Mouse (Mus musculus): ENCODE data around the gene Stk10. TPM values are rescaled to one million over a fixed set of nuclear protein-coding genes. Genes with fewer than 3 reads are reported as not detected.
"Not testable (repeated sequence)": the region's sequence is repeated elsewhere in the genome, so short reads cannot be mapped to it uniquely, and the experiment has no call there.

Gene Stk10
- polyA plus RNA-seq, 1 experiment, result 5.7 TPM

DNA sequence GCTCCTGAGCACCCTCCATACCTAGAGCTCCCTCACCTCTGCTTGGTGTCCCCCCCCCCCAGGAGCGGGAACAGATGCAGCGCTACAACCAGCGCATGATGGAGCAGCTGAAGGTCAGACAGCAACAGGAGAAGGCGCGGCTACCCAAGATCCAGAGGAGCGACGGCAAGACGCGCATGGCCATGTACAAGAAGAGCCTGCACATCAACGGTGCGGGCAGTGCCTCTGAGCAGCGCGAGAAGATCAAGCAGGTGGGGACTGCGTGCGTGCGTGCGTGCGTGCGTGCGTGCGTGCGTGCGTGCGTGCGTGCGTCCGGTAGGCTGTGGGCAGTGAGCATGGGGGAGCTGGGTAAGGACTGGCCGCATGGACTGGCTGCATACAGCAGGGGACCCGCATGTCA lies 81.4 kb downstream of the Stk10 start:
- TF ChIP-seq POLR2A (IDR thresholded peaks at IDR 0.05; ENCODE audit: borderline replicate concordance, extremely low read depth, insufficient read depth, insufficient read length, poor library complexity, severe bottlenecking) (no peak), CTCF (IDR thresholded peaks at IDR 0.05; ENCODE audit: borderline replicate concordance, extremely low read depth, insufficient read depth, insufficient read length) (no peak)
- DNase-seq (ENCODE audit: low read depth), result no peak

DNA sequence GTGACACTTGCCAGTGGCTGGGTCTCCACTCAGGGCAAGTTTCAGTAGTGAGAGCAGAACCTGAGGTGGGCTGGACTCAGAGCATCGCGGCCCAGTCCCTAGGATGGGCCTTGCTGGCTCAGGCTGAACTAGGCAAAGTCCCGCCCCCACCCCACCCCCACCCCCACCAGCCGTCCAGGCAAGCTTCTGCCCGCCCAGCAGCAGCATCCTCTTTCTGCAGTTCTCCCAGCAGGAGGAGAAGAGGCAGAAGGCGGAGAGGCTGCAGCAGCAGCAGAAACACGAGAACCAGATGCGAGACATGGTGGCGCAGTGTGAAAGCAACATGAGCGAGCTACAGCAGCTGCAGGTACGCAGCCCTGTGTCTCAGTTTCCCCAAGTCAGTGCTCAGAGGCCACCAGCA lies 82.5 kb downstream of the Stk10 start:
- DNase-seq (ENCODE audit: low read depth), result peak; percentile 24
- TF ChIP-seq POLR2A (IDR thresholded peaks at IDR 0.05; ENCODE audit: borderline replicate concordance, extremely low read depth, insufficient read depth, insufficient read length, poor library complexity, severe bottlenecking) (no peak), CTCF (IDR thresholded peaks at IDR 0.05; ENCODE audit: borderline replicate concordance, extremely low read depth, insufficient read depth, insufficient read length) (no peak)

DNA sequence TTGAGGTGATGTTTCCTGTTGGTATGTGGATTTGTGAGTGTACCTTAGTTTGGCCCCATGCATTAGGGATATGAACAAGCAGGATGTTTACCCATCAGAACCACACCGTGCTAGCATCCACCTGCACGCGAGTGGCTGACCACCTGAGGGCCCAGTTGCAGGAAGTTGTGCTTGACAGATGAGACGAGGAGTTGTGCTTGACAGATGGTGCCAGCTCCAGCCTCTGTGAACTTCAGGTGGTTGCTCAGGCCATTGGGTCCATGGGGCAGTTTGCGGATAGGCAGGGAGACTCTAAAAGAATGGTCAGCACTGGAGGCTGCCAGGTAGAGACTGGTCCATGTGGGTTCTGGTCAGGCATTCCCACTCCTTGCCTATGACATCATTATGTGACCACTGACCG lies 83.0 kb downstream of the Stk10 start:
- DNase-seq (ENCODE audit: low read depth), result no peak
- TF ChIP-seq CTCF (IDR thresholded peaks at IDR 0.05; ENCODE audit: borderline replicate concordance, extremely low read depth, insufficient read depth, insufficient read length) (no peak), POLR2A (IDR thresholded peaks at IDR 0.05; ENCODE audit: borderline replicate concordance, extremely low read depth, insufficient read depth, insufficient read length, poor library complexity, severe bottlenecking) (no peak)

DNA sequence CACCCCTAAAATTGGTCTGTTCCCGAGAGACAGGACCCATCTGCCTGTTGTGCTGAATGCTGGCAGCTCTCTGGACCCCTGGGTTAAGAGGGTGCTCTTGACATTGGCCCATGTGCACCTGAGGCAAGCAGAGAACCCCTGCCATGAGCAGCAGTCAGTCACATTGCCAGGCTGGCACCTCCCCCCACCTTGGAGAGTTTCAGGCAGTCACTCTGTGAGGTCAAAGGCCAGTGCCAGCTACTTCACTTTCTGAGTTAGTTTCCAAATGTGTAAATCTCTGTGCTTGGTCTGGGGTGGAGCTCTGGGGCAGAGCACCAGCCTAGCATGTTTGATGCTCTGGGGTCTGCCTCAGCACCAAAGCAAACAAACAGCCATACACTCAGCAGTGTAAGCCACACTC lies 84.9 kb downstream of the Stk10 start:
- no peak for DNase-seq (ENCODE audit: low read depth)
- TF ChIP-seq CTCF (IDR thresholded peaks at IDR 0.05; ENCODE audit: borderline replicate concordance, extremely low read depth, insufficient read depth, insufficient read length) (no peak), POLR2A (IDR thresholded peaks at IDR 0.05; ENCODE audit: borderline replicate concordance, extremely low read depth, insufficient read depth, insufficient read length, poor library complexity, severe bottlenecking) (no peak)

DNA sequence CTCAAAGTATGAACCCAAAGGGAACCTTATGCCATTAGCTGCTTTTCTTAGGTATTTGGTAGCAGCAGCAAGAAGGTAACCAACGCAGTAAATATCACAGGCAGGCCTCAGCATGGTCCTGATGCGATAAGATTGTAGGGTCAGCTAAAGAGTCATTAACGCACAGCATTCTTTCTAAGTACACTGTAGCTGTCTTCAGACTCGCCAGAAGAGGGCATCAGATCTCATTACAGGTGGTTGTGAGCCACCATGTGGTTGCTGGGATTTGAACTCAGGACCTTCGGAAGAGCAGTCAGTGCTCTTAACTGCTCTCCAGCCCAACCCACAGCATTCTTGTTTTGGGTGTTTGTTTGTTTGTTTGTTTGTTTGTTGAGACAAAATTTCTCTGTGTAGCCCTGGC lies 85.5 kb downstream of the Stk10 start:
- DNase-seq (ENCODE audit: low read depth), result not testable (repeated sequence)

DNA sequence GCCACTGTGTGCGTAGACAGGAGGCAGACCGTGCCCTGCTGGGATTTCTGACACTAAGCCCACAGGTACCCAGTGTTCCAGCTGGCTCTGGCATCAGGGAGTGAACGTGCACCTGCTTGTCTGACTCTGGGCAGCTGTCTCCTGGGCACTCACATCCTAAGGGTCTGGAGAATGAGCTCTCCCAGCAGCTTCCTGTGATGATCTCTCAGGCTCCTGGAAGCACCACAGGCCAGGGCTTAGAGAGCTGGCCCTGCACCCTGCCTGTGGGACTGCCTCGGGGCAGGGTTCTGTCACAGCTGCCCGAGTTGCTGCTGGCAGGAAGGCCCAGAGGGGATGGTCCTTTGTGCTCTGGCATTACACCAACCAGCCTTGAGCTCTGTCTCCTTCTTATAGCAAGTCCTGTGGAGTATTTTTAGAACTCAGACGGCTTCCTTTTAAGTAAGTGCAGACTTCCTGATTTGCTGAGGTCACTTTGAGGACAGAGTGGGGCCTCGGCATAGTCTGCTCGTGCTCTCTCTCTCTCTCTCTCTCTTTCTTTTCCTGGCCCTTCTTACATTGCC lies 86.2 kb downstream of the Stk10 start:
- peak; percentile 52 for DNase-seq (ENCODE audit: low read depth)
- TF ChIP-seq POLR2A (IDR thresholded peaks at IDR 0.05; ENCODE audit: borderline replicate concordance, extremely low read depth, insufficient read depth, insufficient read length, poor library complexity, severe bottlenecking), result no peak
- TF ChIP-seq CTCF (IDR thresholded peaks at IDR 0.05; ENCODE audit: borderline replicate concordance, extremely low read depth, insufficient read depth, insufficient read length), result no peak

DNA sequence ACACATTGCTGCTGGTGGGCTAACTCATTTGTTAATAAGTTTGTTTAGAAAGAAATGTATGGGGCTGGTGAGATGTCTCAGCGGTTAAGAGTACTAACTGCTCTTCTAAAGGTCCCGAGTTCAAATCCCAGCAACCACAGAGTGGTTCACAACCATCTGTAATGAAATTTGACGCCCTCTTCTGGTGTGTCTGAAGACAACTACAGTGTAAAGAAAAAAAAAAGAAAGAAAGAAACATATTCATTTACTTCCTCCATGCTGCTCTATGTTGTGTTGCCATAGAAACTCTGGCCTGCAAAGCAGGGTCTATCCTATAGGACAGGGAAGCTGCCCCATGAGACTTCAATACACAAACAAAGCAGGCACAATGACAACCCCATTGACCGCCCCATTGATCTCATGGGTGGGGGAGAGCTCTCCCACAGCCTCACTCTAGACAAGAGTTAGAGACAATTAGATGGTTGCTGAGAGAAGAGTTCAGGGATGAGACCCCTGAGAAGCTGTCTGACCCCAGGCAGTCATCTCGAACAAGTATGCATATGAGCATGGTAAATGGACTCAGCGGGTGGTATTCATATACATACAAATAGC lies 86.9 kb downstream of the Stk10 start:
- DNase-seq (ENCODE audit: low read depth), result no peak
- TF ChIP-seq CTCF (IDR thresholded peaks at IDR 0.05; ENCODE audit: borderline replicate concordance, extremely low read depth, insufficient read depth, insufficient read length), result no peak
- no peak for TF ChIP-seq POLR2A (IDR thresholded peaks at IDR 0.05; ENCODE audit: borderline replicate concordance, extremely low read depth, insufficient read depth, insufficient read length, poor library complexity, severe bottlenecking)

DNA sequence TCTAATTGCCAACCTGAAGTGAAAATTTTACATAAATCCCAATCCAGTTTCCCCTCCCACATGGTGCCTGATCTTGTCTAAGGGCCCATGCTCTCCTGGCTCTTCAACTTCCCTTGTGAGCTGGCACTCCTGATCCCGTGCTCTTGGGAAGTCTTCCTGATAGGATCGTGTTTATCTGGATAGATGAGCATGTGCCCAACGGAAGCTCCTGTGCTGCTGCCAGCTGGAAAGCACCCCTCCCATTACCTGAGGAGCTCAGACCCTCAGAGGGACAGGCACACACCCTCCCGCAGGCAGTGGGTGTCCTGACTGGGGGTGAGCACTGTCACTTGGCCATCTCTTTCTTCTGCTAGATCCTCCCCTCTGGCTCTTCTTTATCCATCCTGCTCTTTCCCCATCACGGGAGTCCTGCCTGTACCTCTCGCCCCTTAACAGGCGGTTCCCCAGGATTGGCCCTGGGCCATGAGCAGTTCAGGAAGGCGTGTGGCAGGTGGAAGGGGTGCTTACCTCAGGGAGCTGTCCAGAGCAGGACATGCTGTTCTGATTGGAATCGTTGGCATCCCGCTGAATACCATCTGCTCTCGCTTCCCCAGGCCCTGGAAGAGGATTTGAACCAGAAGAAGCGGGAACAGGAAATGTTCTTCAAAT lies 88.8 kb downstream of the Stk10 start:
- no peak for DNase-seq (ENCODE audit: low read depth)
- no peak for TF ChIP-seq POLR2A (IDR thresholded peaks at IDR 0.05; ENCODE audit: borderline replicate concordance, extremely low read depth, insufficient read depth, insufficient read length, poor library complexity, severe bottlenecking)
- no peak for TF ChIP-seq CTCF (IDR thresholded peaks at IDR 0.05; ENCODE audit: borderline replicate concordance, extremely low read depth, insufficient read depth, insufficient read length)

DNA sequence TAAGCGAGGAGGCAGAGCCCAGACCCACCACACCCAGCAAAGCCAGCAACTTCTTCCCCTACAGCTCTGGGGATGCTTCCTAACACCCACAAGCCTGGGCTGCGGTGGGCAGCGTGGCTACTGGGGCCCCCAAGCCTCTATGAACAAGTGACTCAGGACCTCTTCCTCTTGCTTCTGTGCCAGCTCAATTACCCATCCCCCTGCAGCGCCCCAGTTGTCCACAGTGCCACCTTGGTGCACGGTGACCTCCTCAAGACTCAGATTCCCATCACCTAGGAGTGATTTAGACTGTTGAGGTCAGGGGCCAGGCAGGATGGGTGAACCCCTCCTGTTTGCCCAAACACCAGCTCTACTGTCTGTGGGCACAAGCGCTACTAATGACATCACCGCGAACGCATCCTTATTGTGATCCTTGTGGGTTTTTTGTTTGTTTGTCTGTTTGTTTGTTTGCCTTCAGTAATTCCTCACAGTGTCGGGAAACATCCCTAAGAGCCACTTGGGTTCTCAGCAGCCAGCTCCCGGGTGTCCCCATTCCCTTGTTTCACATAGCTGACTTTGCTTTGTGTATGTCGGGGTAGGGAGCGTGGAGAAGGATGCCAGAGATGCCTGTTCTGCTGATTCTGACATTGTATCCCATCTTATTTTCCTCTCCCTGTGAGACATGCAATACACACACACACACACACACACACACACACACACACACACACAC lies 89.5 kb downstream of the Stk10 start:
- DNase-seq (ENCODE audit: low read depth), result no peak
- no peak for TF ChIP-seq POLR2A (IDR thresholded peaks at IDR 0.05; ENCODE audit: borderline replicate concordance, extremely low read depth, insufficient read depth, insufficient read length, poor library complexity, severe bottlenecking)
- no peak for TF ChIP-seq CTCF (IDR thresholded peaks at IDR 0.05; ENCODE audit: borderline replicate concordance, extremely low read depth, insufficient read depth, insufficient read length)

DNA sequence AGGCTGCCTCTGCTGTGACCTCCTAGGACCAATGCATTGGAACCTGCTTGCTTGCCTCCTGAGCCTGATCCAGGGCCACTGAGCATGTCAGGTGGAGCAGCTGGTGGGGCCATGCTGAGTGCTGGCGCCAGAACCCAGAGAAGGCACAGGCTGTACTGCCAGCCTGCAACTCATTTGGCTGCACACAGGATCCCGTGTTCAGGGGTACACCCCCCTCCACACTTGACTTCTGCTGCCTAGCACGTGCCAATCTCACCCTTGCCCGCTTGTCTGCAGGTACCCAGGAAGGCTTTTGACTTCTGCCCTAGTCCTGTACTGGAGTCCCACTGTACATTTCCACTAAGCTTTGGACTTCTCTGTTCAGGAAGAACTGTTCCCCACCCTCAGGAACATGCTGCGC lies 90.1 kb downstream of the Stk10 start:
- DNase-seq (ENCODE audit: low read depth), result peak; percentile 75
- TF ChIP-seq POLR2A (IDR thresholded peaks at IDR 0.05; ENCODE audit: borderline replicate concordance, extremely low read depth, insufficient read depth, insufficient read length, poor library complexity, severe bottlenecking) (no peak), CTCF (IDR thresholded peaks at IDR 0.05; ENCODE audit: borderline replicate concordance, extremely low read depth, insufficient read depth, insufficient read length) (no peak)

DNA sequence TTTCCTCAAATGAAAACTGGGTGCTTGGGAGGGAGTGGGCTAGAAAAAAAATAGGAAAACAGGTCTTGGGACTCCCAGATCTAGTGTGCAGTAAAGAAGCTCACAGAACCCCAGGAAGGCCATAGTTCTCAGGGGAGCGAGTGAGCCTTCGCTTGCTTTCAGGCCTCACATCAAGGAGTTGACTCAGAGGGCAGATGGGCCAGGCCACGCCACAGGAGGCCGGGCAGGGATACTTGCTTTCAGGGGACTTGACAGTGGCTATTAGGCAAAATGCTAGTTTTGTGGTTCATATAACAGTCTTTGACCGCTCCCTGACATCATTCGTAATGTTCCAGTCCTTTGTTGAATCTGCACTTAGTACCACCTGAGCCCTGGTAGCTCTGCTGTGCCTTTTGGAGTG lies 90.8 kb downstream of the Stk10 start:
- TF ChIP-seq CTCF (IDR thresholded peaks at IDR 0.05; ENCODE audit: borderline replicate concordance, extremely low read depth, insufficient read depth, insufficient read length) (no peak), POLR2A (IDR thresholded peaks at IDR 0.05; ENCODE audit: borderline replicate concordance, extremely low read depth, insufficient read depth, insufficient read length, poor library complexity, severe bottlenecking) (no peak)
- DNase-seq (ENCODE audit: low read depth), result no peak

DNA sequence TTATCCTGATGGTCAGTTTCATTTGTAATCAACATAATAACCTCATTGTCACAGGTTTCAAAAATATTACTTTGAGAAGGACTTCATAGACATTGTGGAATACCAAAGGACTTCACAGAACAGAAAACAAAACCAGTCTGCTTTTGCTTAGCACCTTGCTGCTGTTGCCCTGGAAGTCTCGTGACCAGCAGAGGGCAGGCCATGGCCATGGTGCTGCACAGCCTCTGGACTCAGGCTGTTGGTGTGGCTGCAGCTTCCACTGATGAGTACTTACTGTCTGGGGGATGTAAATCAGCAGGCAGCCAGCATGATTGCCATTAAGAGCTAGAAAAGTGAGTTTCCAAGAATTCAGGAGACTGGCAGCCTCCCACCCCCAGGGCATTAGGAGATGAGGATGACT lies 92.6 kb downstream of the Stk10 start:
- TF ChIP-seq POLR2A (IDR thresholded peaks at IDR 0.05; ENCODE audit: borderline replicate concordance, extremely low read depth, insufficient read depth, insufficient read length, poor library complexity, severe bottlenecking) (no peak), CTCF (IDR thresholded peaks at IDR 0.05; ENCODE audit: borderline replicate concordance, extremely low read depth, insufficient read depth, insufficient read length) (peak; percentile 54)
- DNase-seq (ENCODE audit: low read depth), result no peak

Data from brain, embryonic 14.5 days (tissue).